Mouse (Mus musculus) neural tube, embryonic 15.5 days (tissue): ENCODE results near the gene Rhot1. TPM values are rescaled to one million over a fixed set of nuclear protein-coding genes. Genes with fewer than 3 reads are reported as not detected.
"Not testable (repeated sequence)": the region's sequence is repeated elsewhere in the genome, so short reads cannot be mapped to it uniquely, and the experiment has no call there.

Source experiments
- ATAC-seq: fragments of 200-750 bp; cut with Nextera tagmentation; 2 replicates; pipeline ENCODE4 v1.8.0; 2017; ENCODE audit warnings: mild to moderate bottlenecking, moderate TSS enrichment, moderate library complexity; ENCODE audit not compliant: low FRiP score
- H3K27ac ChIP-seq: fragments of 300-500 bp; sonication (generic); replicated peaks from 2 replicates; pipeline ENCODE4 v1.5.1; 2015; ENCODE audit warnings: mild to moderate bottlenecking, inconsistent platforms
- H3K27me3 ChIP-seq: fragments of 300-500 bp; sonication (generic); replicated peaks from 2 replicates; pipeline ENCODE4 v1.6.1; 2015; ENCODE audit warnings: inconsistent platforms
- H3K36me3 ChIP-seq: fragments of 300-500 bp; sonication (generic); 2 replicates; pipeline ENCODE4 v1.6.1; 2015; ENCODE audit warnings: inconsistent platforms
- H3K4me1 ChIP-seq: fragments of 300-500 bp; sonication (generic); 2 replicates; pipeline ENCODE4 v1.6.1; 2015; ENCODE audit warnings: inconsistent platforms
- H3K4me2 ChIP-seq: fragments of 300-500 bp; sonication (generic); 2 replicates; pipeline ENCODE4 v1.6.1; 2015; ENCODE audit warnings: inconsistent platforms, mild to moderate bottlenecking, moderate library complexity
- H3K4me3 ChIP-seq: fragments of 300-500 bp; sonication (generic); replicated peaks from 2 replicates; pipeline ENCODE4 v1.5.1; 2015; ENCODE audit warnings: mild to moderate bottlenecking, inconsistent platforms
- H3K9ac ChIP-seq: fragments of 300-500 bp; sonication (generic); replicated peaks from 2 replicates; pipeline ENCODE4 v1.6.1; 2015; ENCODE audit warnings: mild to moderate bottlenecking, inconsistent platforms
- H3K9me3 ChIP-seq: fragments of 300-500 bp; sonication (generic); replicated peaks from 2 replicates; pipeline ENCODE4 v1.6.1; 2016; ENCODE audit warnings: inconsistent platforms
- WGBS: fragments of 180-500 bp; shearing (Covaris S2); methylation state at CpG from one replicate; pipeline ENCODE4 v1.1.7; 2015; ENCODE audit warnings: mixed read lengths; 5-methylcytosine and 5-hydroxymethylcytosine counted together
- polyA plus RNA-seq: library from polyadenylated mRNA; unstranded; fragments of >200 nt; fragmentation: Nextera tagmentation; extraction: Ambion mirVana; gene quantifications from 2 replicates; pipeline ENCODE4 v1.2.1, GENCODE M21; 2015

Gene Rhot1
- polyA plus RNA-seq, 1 experiment from 2014 or later = 72.9 TPM

DNA sequence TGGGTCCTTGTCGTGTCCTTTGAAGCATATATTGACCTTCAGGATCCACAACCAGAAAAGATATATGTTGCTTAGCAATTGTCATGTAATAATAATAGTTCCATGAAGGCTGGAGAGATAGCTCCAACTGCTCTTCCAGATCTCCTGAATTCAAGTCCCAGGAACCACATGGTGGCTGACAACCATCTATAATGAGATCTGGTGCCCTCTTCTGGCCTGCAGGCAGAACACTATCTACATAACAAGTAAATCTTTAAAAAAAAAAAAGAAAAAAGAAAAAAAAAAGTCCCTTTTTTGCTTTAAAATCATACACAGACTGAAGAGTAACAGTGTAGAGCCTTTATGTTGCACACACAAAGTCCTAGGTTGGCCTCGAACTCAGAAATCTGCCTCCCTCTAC lies 9.0 kb upstream of the Rhot1 start:
- Histone ChIP-seq H3K27ac (no peak overlapping the region), H3K36me3 (no peaks in the 10 kb centered on the region), H3K4me1 (no peaks in the 10 kb centered on the region), H3K27me3 (no peaks in the 10 kb centered on the region), H3K9ac (no peak overlapping the region), H3K9me3 (no peaks in the 10 kb centered on the region), H3K4me2 (no peak overlapping the region), H3K4me3 (no peak overlapping the region)
- ATAC-seq = no peak
- 100% methylated on average over 2 of the region's 2 CpGs for WGBS

DNA sequence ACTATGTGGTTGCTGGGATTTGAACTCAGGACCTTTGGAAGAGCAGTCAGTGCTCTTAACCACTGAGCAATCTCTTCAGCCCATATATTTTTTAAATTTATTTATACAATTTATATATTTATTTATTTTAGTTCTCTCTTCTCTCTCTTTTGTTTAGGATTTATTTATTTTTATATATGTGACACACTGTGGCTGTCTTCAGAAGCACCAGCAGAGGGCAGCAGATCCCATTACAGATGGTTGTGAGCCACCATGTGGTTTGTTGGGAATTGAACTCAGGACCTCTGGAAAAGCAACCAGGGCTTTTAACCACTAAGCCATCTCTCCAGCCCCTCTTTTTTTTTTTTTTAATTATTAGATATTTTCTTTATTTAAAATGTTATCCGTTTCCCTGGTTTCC lies 8.5 kb upstream of the Rhot1 start:
- no peaks in the 10 kb centered on the region for H3K36me3 ChIP-seq
- ATAC-seq = no peak
- H3K27ac ChIP-seq = no peak overlapping the region
- H3K4me2 ChIP-seq = no peak overlapping the region
- H3K9ac ChIP-seq = no peak overlapping the region
- no peaks in the 10 kb centered on the region for H3K27me3 ChIP-seq
- H3K4me3 ChIP-seq = no peak overlapping the region
- no peaks in the 10 kb centered on the region for H3K9me3 ChIP-seq
- no peaks in the 10 kb centered on the region for H3K4me1 ChIP-seq
- 74% methylated on average over 1 of the region's 1 CpGs for WGBS

DNA sequence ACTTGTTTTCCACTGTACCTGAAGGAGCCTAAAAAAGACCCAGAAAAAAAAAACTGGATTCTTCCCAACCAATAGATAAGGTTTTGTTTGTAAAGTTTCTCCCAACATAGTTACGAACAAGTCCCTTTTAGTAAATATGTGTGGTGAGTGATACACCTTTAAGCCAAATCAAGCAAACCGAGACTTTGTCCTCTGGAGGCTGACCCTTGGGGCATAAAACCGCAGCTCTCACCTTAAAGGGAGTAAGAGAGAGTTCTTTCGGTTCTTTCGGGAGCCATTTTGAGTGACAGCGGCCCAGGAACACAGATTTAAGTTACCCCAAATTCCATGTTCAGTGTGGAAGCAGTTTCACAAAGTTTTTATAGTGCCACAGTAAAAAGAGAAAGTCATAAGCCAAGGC lies 6.5 kb upstream of the Rhot1 start:
- H3K4me2 ChIP-seq = no peak overlapping the region
- no peak overlapping the region for H3K9ac ChIP-seq
- ATAC-seq = no peak
- H3K4me1 ChIP-seq = no peaks in the 10 kb centered on the region
- H3K36me3 ChIP-seq = no peaks in the 10 kb centered on the region
- 82% methylated on average over 6 of the region's 6 CpGs for WGBS
- H3K27me3 ChIP-seq = no peaks in the 10 kb centered on the region
- no peak overlapping the region for H3K4me3 ChIP-seq
- no peak overlapping the region for H3K27ac ChIP-seq
- no peaks in the 10 kb centered on the region for H3K9me3 ChIP-seq

DNA sequence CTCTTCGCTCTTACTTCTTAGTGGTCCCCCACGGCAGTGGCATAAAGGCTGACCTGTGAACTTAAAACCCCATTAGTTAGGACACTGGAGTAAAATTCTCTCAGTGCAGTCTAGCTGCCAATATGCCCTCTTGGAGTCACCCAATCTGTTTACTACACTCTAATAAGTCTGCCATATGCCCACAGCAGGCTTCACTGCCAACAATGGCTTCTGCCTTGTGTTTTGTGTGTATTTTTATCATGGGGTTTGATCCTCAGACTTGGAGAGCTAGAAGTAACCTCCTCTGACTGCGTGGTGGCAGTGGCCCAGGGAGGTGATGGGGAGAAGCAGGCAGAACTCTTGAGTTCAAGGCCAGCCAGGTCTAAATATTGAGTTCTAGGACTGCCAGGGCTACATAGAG lies 4.8 kb upstream of the Rhot1 start:
- no peaks in the 10 kb centered on the region for H3K36me3 ChIP-seq
- H3K4me1 ChIP-seq = peaks cover 3% of the 10 kb centered on the region; the same call in 1 of the 2 replicates
- ATAC-seq = no peak
- WGBS = 82% methylated on average over 3 of the region's 3 CpGs
- no peaks in the 10 kb centered on the region for H3K9me3 ChIP-seq
- H3K4me2 ChIP-seq = no peak overlapping the region
- no peak overlapping the region for H3K9ac ChIP-seq
- no peak overlapping the region for H3K4me3 ChIP-seq
- H3K27me3 ChIP-seq = no peaks in the 10 kb centered on the region
- no peak overlapping the region for H3K27ac ChIP-seq

DNA sequence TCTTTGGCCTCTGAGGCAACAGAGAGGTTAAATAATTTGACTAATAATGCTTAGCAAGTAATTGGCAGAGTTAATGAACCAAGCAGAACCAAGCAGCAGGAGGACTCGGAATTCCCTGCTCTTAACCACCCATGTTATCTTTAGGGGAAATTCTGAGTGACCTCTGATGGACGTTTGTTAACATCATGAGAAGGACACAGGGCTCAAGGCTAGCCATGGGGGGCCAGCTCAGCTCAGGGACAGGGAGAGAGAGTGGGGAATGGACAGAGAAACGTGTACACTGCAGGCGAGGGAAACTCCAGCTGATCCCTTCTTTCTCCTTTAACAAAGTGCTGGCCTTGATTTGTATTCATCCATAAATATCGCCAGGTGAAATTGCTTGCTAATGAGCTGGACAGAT lies 3.9 kb upstream of the Rhot1 start:
- 41% methylated on average over 5 of the region's 5 CpGs for WGBS
- no peak for ATAC-seq
- no peaks in the 10 kb centered on the region for H3K9me3 ChIP-seq

DNA sequence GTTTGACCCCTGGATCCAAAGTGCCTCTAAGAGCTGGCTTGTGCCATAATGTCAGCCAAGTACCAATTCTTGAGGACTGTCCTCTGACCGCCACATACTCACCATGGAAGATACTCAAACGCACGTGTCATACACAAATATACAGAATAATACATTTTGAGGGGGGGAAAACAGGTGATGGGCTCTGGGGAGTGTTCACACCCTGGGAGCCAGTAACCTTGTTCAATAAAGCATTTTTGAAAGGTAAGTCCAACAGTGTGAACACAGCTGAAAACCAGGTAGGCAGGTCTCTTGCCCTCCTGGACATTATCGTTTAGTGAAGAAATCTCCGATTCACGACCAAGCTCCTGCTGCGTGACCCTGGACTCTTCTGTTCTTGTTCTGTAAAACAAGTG lies 357 bp upstream of the Rhot1 start:
- H3K4me2 ChIP-seq = peak overlapping the region; percentile 63
- peak overlapping the region; percentile 98; the same call in 1 of the 2 replicates for H3K4me3 ChIP-seq

More for the DNA sequence above, 3.9 kb upstream of the Rhot1 start:
- Histone ChIP-seq H3K4me1 (peaks cover 5% of the 10 kb centered on the region), H3K36me3 (no peaks in the 10 kb centered on the region), H3K27ac (no peak overlapping the region), H3K4me2 (no peak overlapping the region), H3K4me3 (no peak overlapping the region), H3K27me3 (no peaks in the 10 kb centered on the region), H3K9ac (no peak overlapping the region)

DNA sequence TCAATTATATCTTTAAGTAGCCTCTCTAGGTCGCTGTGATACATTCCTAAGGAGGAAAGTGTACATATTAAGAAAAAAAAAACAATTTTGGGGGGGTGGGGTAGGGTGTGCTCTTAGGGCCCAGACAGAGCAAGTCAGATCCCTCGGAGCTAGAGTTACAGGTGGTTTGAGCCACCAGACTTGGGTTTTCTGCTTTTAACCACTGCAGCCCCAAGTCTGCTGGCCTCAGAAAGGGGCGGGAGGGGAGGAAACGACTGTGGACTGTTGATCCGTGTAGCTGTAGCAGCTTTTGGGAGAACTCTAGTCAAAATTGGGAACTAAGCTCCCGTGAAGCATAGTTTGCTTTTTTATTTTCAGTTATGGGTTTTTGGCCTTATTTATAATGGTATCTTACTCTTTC lies 1.5 kb downstream of the Rhot1 start:
- H3K4me1 ChIP-seq = peaks cover 18% of the 10 kb centered on the region
- H3K36me3 ChIP-seq = peaks cover 8% of the 10 kb centered on the region; the same call in 1 of the 2 replicates
- no peaks in the 10 kb centered on the region for H3K9me3 ChIP-seq
- H3K4me3 ChIP-seq = peak overlapping the region; percentile 98
- 61% methylated on average over 6 of the region's 6 CpGs for WGBS
- peak overlapping the region; percentile 63 for H3K4me2 ChIP-seq
- no peak overlapping the region for H3K27ac ChIP-seq
- ATAC-seq = no peak
- H3K27me3 ChIP-seq = no peaks in the 10 kb centered on the region
- H3K9ac ChIP-seq = 0 out of 2 replicates have a peak overlapping the region, but pooled peaks have one; percentile 20

More for the DNA sequence above, 357 bp upstream of the Rhot1 start:
- H3K9ac ChIP-seq = no peak overlapping the region
- peak; percentile 53 for ATAC-seq
- WGBS = 42% methylated on average over 7 of the region's 7 CpGs
- peaks cover 18% of the 10 kb centered on the region for H3K4me1 ChIP-seq
- no peaks in the 10 kb centered on the region for H3K27me3 ChIP-seq
- no peaks in the 10 kb centered on the region; the same call in 1 of the 2 replicates for H3K36me3 ChIP-seq
- no peaks in the 10 kb centered on the region for H3K9me3 ChIP-seq
- no peak overlapping the region for H3K27ac ChIP-seq

DNA sequence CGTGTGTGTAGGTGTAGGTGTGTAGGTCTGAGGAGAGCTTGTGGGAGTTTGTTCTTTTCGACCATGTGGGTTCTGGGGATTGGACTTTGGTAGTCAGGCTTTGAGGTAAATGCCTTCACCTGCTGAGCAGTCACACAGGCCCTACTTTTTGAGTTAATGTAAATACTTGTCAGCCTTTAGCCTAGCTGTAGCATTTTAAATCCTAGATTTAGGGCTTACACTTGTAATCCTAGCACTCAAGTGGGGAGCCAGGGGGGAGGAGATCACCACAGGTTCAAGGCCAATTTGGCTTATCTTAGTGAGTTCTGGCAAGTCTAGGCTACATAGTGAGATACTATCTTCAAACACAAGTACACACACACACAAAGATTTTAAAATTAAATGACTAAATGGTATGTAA lies 3.5 kb downstream of the Rhot1 start:
- Histone ChIP-seq H3K9me3 (no peaks in the 10 kb centered on the region), H3K4me2 (no peak overlapping the region), H3K4me1 (peaks cover 18% of the 10 kb centered on the region), H3K36me3 (peaks cover 8% of the 10 kb centered on the region; the same call in 1 of the 2 replicates), H3K4me3 (no peak overlapping the region), H3K27ac (no peak overlapping the region), H3K9ac (no peak overlapping the region), H3K27me3 (no peaks in the 10 kb centered on the region)
- 100% methylated on average over 2 of the region's 2 CpGs for WGBS
- ATAC-seq = no peak

DNA sequence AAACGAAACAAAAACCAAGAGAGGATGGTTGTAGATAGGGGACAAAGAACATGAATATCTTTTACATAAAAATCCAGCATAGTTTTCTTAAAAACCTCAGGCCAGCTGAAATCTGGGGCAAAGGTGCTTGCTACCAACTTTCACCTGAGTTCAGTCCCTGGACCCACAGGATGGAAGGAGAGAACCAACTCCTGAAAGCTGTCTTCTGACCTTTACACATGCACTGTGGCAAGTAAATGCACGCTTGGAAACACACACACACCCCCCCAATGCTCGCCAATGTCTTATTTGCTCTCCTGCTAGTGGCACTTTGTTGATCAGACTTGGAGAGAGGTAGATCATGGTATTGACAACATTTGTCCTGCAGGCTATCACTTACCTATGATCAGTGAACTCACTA lies 6.5 kb downstream of the Rhot1 start:
- WGBS = 92% methylated on average over 3 of the region's 3 CpGs

DNA sequence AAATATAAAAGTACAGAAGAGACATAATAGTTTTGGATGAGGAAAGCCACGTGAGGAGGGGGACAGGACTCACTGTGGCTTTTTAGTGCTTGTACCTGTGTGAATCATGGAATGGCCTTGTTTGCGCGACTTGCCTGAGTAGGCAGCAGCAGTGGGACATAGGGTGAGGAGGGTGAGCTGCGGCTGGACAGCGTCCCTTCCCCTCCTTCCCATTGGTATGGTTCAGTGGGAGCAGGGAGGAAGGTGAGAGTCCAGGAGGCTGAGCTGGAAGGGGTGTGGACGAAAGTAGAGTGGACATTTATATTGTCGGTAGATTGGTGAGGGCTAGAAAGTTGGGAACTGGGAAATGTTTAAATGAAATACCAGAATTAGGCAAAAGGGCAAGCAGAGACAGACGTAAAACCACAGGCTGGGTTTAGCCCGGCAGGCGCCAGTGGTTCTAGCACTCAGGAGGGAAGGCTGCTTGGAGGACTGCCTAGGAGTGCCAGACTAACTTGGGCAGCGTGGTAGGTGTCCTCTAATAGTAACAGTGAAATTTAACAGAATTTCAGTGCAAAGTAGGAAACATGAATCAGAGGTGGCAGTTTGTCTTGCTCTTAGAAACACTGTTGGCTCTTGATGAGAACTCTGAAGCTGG lies 10.0 kb downstream of the Rhot1 start:
- H3K27ac ChIP-seq = no peak overlapping the region
- H3K9ac ChIP-seq = no peak overlapping the region
- H3K9me3 ChIP-seq = no peaks in the 10 kb centered on the region
- H3K4me2 ChIP-seq = no peak overlapping the region
- no peaks in the 10 kb centered on the region for H3K27me3 ChIP-seq
- peaks cover 5% of the 10 kb centered on the region; the same call in 1 of the 2 replicates for H3K4me1 ChIP-seq
- no peak for ATAC-seq
- H3K36me3 ChIP-seq = peaks cover 34% of the 10 kb centered on the region
- H3K4me3 ChIP-seq = no peak overlapping the region
- WGBS = 84% methylated on average over 11 of the region's 11 CpGs

More for the DNA sequence above, 6.5 kb downstream of the Rhot1 start:
- peaks cover 10% of the 10 kb centered on the region; the same call in 1 of the 2 replicates for H3K36me3 ChIP-seq
- H3K4me1 ChIP-seq = peaks cover 14% of the 10 kb centered on the region
- no peak overlapping the region for H3K9ac ChIP-seq
- ATAC-seq = no peak
- no peaks in the 10 kb centered on the region for H3K9me3 ChIP-seq
- H3K27ac ChIP-seq = no peak overlapping the region
- H3K4me3 ChIP-seq = no peak overlapping the region
- H3K27me3 ChIP-seq = no peaks in the 10 kb centered on the region
- H3K4me2 ChIP-seq = no peak overlapping the region

DNA sequence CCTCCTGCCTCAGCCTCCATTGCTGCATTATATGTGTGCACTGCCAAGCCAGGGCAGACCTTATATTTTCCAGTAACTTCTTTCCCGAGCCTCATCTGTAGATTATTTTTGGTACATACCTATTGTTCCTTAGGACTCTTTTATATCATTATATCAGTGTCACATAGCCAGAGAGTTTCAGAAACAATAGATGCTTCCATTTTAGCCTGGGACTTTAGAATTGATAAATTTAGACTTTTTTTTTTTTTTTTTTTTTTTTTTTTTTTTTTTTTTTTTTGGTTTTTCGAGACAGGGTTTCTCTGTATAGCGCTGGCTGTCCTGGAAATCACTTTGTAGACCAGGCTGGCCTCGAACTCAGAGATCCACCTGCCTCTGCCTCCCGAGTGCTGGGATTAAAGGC lies 21.2 kb downstream of the Rhot1 start:
- not testable (repeated sequence) for H3K27ac ChIP-seq, H3K9me3 ChIP-seq, H3K4me2 ChIP-seq, H3K9ac ChIP-seq, ATAC-seq, H3K4me3 ChIP-seq, H3K4me1 ChIP-seq, H3K27me3 ChIP-seq
- peaks cover 55% of the 10 kb centered on the region for H3K36me3 ChIP-seq
- 90% methylated on average over 5 of the region's 5 CpGs for WGBS

DNA sequence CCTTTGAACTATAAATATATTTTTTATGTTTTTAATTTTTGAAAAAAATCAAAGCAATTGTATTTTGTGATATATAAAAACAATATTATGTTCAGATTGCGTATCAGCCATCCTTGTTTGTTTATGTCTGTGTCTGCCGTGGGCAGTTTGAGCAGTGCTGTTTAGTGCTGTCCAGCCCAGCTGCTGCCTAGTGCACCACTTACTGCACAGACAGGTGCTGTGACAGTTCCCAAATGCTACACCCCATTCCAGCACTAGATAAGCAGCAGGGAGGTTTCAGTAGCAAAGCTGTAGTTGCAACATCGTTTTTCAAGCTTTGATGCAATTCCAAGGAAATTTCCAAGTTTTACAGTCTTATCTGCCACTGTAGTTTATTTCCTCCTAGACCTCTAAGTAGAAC lies 28.5 kb downstream of the Rhot1 start:
- Histone ChIP-seq H3K4me2 (no peak overlapping the region), H3K4me1 (no peaks in the 10 kb centered on the region), H3K4me3 (no peak overlapping the region), H3K9me3 (no peaks in the 10 kb centered on the region), H3K27ac (no peak overlapping the region), H3K36me3 (peaks cover 42% of the 10 kb centered on the region), H3K9ac (no peak overlapping the region), H3K27me3 (no peaks in the 10 kb centered on the region)
- ATAC-seq = no peak
- 85% methylated on average over 3 of the region's 3 CpGs for WGBS
